Mouse (Mus musculus): ENCODE results near the gene Tle4.

DNA sequence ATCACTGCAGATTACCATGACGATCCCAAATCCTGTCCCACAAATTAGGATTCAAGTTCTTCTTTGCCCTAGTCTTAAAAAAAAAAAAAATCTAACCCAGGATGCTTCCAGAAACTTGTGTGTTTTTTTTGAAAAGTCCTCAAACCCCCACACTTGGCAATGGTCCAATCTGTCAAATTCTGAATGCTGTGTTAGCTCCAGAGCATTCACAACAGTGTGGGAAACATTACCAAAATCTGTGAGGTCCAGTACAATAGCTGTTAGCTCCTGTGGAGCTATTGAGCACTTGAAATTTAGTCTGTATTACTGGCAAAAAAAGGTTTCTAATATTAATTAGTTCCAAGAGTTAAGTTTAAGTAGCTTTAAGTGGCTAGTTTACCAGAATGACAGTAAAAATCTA, 150.4 kb downstream of the Tle4 start:
- TF ChIP-seq POLR2A (IDR thresholded peaks at IDR 0.05; ENCODE audit: insufficient read depth, low read length) (no peak), CTCF (IDR thresholded peaks at IDR 0.05; ENCODE audit: low read depth, low read length) (no peak), EP300 (IDR thresholded peaks at IDR 0.05; ENCODE audit: insufficient read depth, low read depth, low read length) (no peak)

Measured in ES-Bruce4 (cell line).